Mouse (Mus musculus) cerebellum, adult 11-12 months (tissue): ENCODE results near the gene Olfr1097.

Experiments
- DNase-seq: peaks from one replicate; pipeline ENCODE4 v3.0.0; 2022

Gene Olfr1097

GRCm38 (mm10) chr2:86892116-86892515 is at the start of gene Olfr1097:
TSS of gene Olfr1097 (minus strand) at chr2:86892216.
- no peak for DNase-seq

- no peak for DNase-seq
These were observed 34.5 kb upstream of the Olfr1097 start for GRCm38 (mm10) chr2:86926557-86926956.

GRCm38 (mm10) chr2:86924445-86924844 is 32.4 kb upstream of the Olfr1097 start, which contains the start of gene Olfr1098:
TSS of gene Olfr1098 (minus strand) at chr2:86924545.
- no peak for DNase-seq

GRCm38 (mm10) chr2:86905647-86906046 is 13.6 kb upstream of the Olfr1097 start:
- no peak for DNase-seq

- DNase-seq = no peak
These were observed 17.3 kb downstream of the Olfr1097 start, which contains the start of gene Gm13723 for GRCm38 (mm10) chr2:86874702-86875101. TSS of gene Gm13723 (minus strand) at chr2:86874802.

- DNase-seq = no peak
These were observed 40.4 kb downstream of the Olfr1097 start, which contains the start of gene Olfr1095 for GRCm38 (mm10) chr2:86851596-86851995. TSS of gene Olfr1095 (minus strand) at chr2:86851696.
